Mouse (Mus musculus) CH12.LX (cell line): ENCODE measurements around the gene Smad9. TPM values are rescaled to one million over a fixed set of nuclear protein-coding genes. Genes with fewer than 3 reads are reported as not detected.
A peak's percentile ranks its signal among the peaks of the same experiment; 100 is the strongest.

ENCODE experiments used
- DNase-seq: peaks from one replicate; pipeline ENCODE4 v3.0.0-alpha.2; 2013; ENCODE audit errors: extremely low read depth
- H3K27ac ChIP-seq: 2 replicates; pipeline ENCODE4 v1.5.1; 2012; ENCODE audit warnings: low read depth, mild to moderate bottlenecking, control low read depth, moderate library complexity; ENCODE audit not compliant: insufficient read depth
- H3K27me3 ChIP-seq: replicated peaks from 2 replicates; pipeline ENCODE3; 2012; ENCODE audit warnings: inconsistent platforms
- H3K36me3 ChIP-seq, 2 experiments: replicated peaks in 1 of 2; 2 replicates each; pipeline versions ENCODE3 to v1.6.1; 2012; ENCODE audit warnings: inconsistent platforms in 1 of 2, low read length in 1 of 2, mild to moderate bottlenecking in 1 of 2, mixed read lengths in 1 of 2, moderate library complexity in 1 of 2; ENCODE audit not compliant: control insufficient read depth in 1 of 2, insufficient read depth in 1 of 2
- H3K4me1 ChIP-seq, 2 experiments: 2 replicates each; pipeline ENCODE4 v1.6.1; 2012; ENCODE audit warnings: inconsistent platforms in 1 of 2, moderate library complexity in 1 of 2; ENCODE audit not compliant: insufficient read depth in 2 of 2, control insufficient read depth in 1 of 2
- H3K4me2 ChIP-seq: 2 replicates; pipeline ENCODE4 v1.6.1; 2012; ENCODE audit warnings: low read depth, mild to moderate bottlenecking, control low read depth; ENCODE audit not compliant: poor library complexity, insufficient read depth, severe bottlenecking
- H3K4me3 ChIP-seq, 3 experiments: fragments of 150-350 bp in 1 of 3; sonication (generic) in 1 of 3; replicated peaks in 1 of 3; 2 replicates each; pipeline versions ENCODE3 to v1.5.1; 2011 to 2012; ENCODE audit warnings: low read depth in 2 of 3, low read length in 2 of 3, mild to moderate bottlenecking in 2 of 3, moderate library complexity in 2 of 3, control low read depth in 1 of 3, improper control_type of control experiment in 1 of 3, inconsistent platforms in 1 of 3, mixed read lengths in 1 of 3; ENCODE audit not compliant: poor library complexity in 1 of 3
- H3K79me2 ChIP-seq: replicated peaks from 2 replicates; pipeline ENCODE4 v1.6.1; 2012; ENCODE audit warnings: mild to moderate bottlenecking, moderate library complexity; ENCODE audit not compliant: control insufficient read depth, poor library complexity, insufficient read depth, severe bottlenecking; ENCODE audit errors: extremely low read depth
- H3K9ac ChIP-seq: 2 replicates; pipeline ENCODE4 v1.6.1; 2012; ENCODE audit warnings: low read depth, mild to moderate bottlenecking, control low read depth, moderate library complexity; ENCODE audit not compliant: insufficient read depth
- H3K9me3 ChIP-seq: replicated peaks from 2 replicates; pipeline ENCODE3; 2012; ENCODE audit warnings: low read length, inconsistent platforms, mixed read lengths
- BHLHE40 ChIP-seq: IDR thresholded peaks from 2 replicates; pipeline ENCODE4 v1.6.1; 2011; ENCODE audit warnings: mild to moderate bottlenecking, low read depth, low read length, improper control_type of control experiment
- CHD1 ChIP-seq: IDR thresholded peaks from 2 replicates; pipeline ENCODE4 v1.6.1; 2012; ENCODE audit warnings: low read depth, low read length, improper control_type of control experiment, inconsistent platforms
- CHD2 ChIP-seq: IDR thresholded peaks from 2 replicates; pipeline ENCODE4 v1.6.1; 2011; ENCODE audit warnings: low read length, improper control_type of control experiment
- EP300 ChIP-seq: IDR thresholded peaks from 2 replicates; pipeline ENCODE4 v1.6.1; 2011; ENCODE audit warnings: low read length, improper control_type of control experiment
- ETS1 ChIP-seq: conservative IDR thresholded peaks from 2 replicates; pipeline ENCODE4 v1.6.1; 2012; ENCODE audit warnings: low read depth, mild to moderate bottlenecking, inconsistent platforms, low read length, improper control_type of control experiment, moderate library complexity
- HCFC1 ChIP-seq: IDR thresholded peaks from 2 replicates; pipeline ENCODE4 v1.6.1; 2012; ENCODE audit warnings: low read depth, mild to moderate bottlenecking, inconsistent platforms, low read length, improper control_type of control experiment
- JUN ChIP-seq: IDR thresholded peaks from 2 replicates; pipeline ENCODE4 v1.6.1; 2011; ENCODE audit warnings: low read depth, mild to moderate bottlenecking, low read length, improper control_type of control experiment, moderate library complexity; ENCODE audit not compliant: insufficient read depth
- JUND ChIP-seq: conservative IDR thresholded peaks from 2 replicates; pipeline ENCODE4 v1.6.1; 2011; ENCODE audit warnings: low read depth, low read length, improper control_type of control experiment
- KAT2A ChIP-seq: IDR thresholded peaks from 2 replicates; pipeline ENCODE4 v1.6.1; 2012; ENCODE audit warnings: low read length, improper control_type of control experiment, inconsistent platforms; ENCODE audit not compliant: insufficient replicate concordance
- MAFK ChIP-seq: IDR thresholded peaks from 2 replicates; pipeline ENCODE4 v1.6.1; 2011; ENCODE audit warnings: low read length, improper control_type of control experiment; ENCODE audit not compliant: insufficient replicate concordance
- MAX ChIP-seq: IDR thresholded peaks from 2 replicates; pipeline ENCODE4 v1.6.1; 2011; ENCODE audit warnings: low read length, improper control_type of control experiment
- MAZ ChIP-seq: IDR thresholded peaks from 2 replicates; pipeline ENCODE4 v1.6.1; 2012; ENCODE audit warnings: low read depth, mild to moderate bottlenecking, inconsistent platforms, low read length, improper control_type of control experiment, moderate library complexity
- MEF2A ChIP-seq: IDR thresholded peaks from 2 replicates; pipeline ENCODE4 v1.6.1; 2014; ENCODE audit warnings: low read depth, mild to moderate bottlenecking, inconsistent platforms, low read length, improper control_type of control experiment, borderline replicate concordance
- MXI1 ChIP-seq: IDR thresholded peaks from 2 replicates; pipeline ENCODE4 v1.6.1; 2011; ENCODE audit warnings: mild to moderate bottlenecking, low read depth, low read length, improper control_type of control experiment
- MYC ChIP-seq: IDR thresholded peaks from 2 replicates; pipeline ENCODE4 v1.6.1; 2011; ENCODE audit warnings: low read depth, mild to moderate bottlenecking, improper control_type of control experiment, low read length
- NRF1 ChIP-seq: IDR thresholded peaks from 2 replicates; pipeline ENCODE4 v1.6.1; 2014; ENCODE audit warnings: low read depth, mild to moderate bottlenecking, inconsistent platforms, low read length, improper control_type of control experiment, moderate library complexity
- PAX5 ChIP-seq: IDR thresholded peaks from 2 replicates; pipeline ENCODE4 v1.6.1; 2012; ENCODE audit warnings: low read length, inconsistent platforms, mixed read lengths
- POLR2A ChIP-seq: IDR thresholded peaks from 2 replicates; pipeline ENCODE4 v1.6.1; 2011; ENCODE audit warnings: low read depth, mild to moderate bottlenecking, improper control_type of control experiment, low read length
- POLR2AphosphoS2 ChIP-seq: IDR thresholded peaks from 2 replicates; pipeline ENCODE4 v1.6.1; 2011; ENCODE audit warnings: low read depth, low read length, improper control_type of control experiment
- RAD21 ChIP-seq: IDR thresholded peaks from 2 replicates; pipeline ENCODE4 v1.6.1; 2011; ENCODE audit warnings: low read depth, mild to moderate bottlenecking, low read length, improper control_type of control experiment, moderate library complexity
- RCOR1 ChIP-seq: conservative IDR thresholded peaks from 2 replicates; pipeline ENCODE4 v1.6.1; 2012; ENCODE audit warnings: low read depth, mild to moderate bottlenecking, inconsistent platforms, low read length, improper control_type of control experiment
- SIN3A ChIP-seq: IDR thresholded peaks from 2 replicates; pipeline ENCODE4 v1.6.1; 2012; ENCODE audit warnings: low read length, improper control_type of control experiment, inconsistent platforms
- SMC3 ChIP-seq: IDR thresholded peaks from 2 replicates; pipeline ENCODE4 v1.6.1; 2011; ENCODE audit warnings: low read depth, low read length, improper control_type of control experiment
- TBP ChIP-seq: conservative IDR thresholded peaks from 2 replicates; pipeline ENCODE4 v1.6.1; 2011; ENCODE audit warnings: low read depth, low read length, improper control_type of control experiment
- TCF12 ChIP-seq: IDR thresholded peaks from 2 replicates; pipeline ENCODE4 v1.6.1; 2014; ENCODE audit warnings: low read depth, mild to moderate bottlenecking, inconsistent platforms, low read length, improper control_type of control experiment
- UBTF ChIP-seq: IDR thresholded peaks from 2 replicates; pipeline ENCODE4 v1.6.1; 2012; ENCODE audit warnings: low read depth, mild to moderate bottlenecking, inconsistent platforms, low read length, improper control_type of control experiment, moderate library complexity
- ZC3H11A ChIP-seq: IDR thresholded peaks from 2 replicates; pipeline ENCODE4 v1.6.1; 2012; ENCODE audit warnings: low read depth, mild to moderate bottlenecking, inconsistent platforms, low read length, improper control_type of control experiment
- ZKSCAN1 ChIP-seq: IDR thresholded peaks from 2 replicates; pipeline ENCODE4 v1.6.1; 2012; ENCODE audit warnings: low read depth, inconsistent platforms, low read length, improper control_type of control experiment, borderline replicate concordance
- ZMIZ1 ChIP-seq: IDR thresholded peaks from 2 replicates; pipeline ENCODE4 v1.6.1; 2012; ENCODE audit warnings: low read depth, mild to moderate bottlenecking, inconsistent platforms, low read length, improper control_type of control experiment
- ZNF384 ChIP-seq: IDR thresholded peaks from 2 replicates; pipeline ENCODE4 v1.6.1; 2012; ENCODE audit warnings: low read depth, low read length, improper control_type of control experiment, inconsistent platforms
- dilution Hi-C: fragments of 300-500 bp; cut with MboI; formaldehyde crosslinking; loops from 2 replicates; pipeline ENCODE4 v1.14.3; 2020; ENCODE audit warnings: low sequenced_read_pairs; ENCODE audit not compliant: extremely low pct_unique_long_range_greater_than_20kb, extremely low pct_ligation_motif_present
- in situ Hi-C: fragments of 300-500 bp; cut with MboI; formaldehyde crosslinking; loops from 3 replicates; pipeline ENCODE4 v1.14.3; 2019; ENCODE audit warnings: low sequenced_read_pairs, low pct_ligation_motif_present, low pct_unique_long_range_greater_than_20kb, mixed read lengths
- polyA plus RNA-seq: library from polyadenylated mRNA; unstranded; fragments of >175 nt; gene quantifications from 2 replicates; pipeline ENCODE4 v1.2.1, GENCODE M21; 2012; ENCODE audit warnings: low read depth; ENCODE audit not compliant: insufficient read length
- total RNA-seq, 2 experiments: library from RNA; depleted of rRNA; stranded (reverse); fragments of 300-350 nt in 1 of 2; fragments of >200 nt in 1 of 2; gene quantifications; 2 replicates each; pipeline ENCODE4 v1.2.3; 2012 to 2014

Smad9 gene
- total RNA-seq (2012; rRNA removed) (0.08 and 0.13 TPM in 2 replicates), total RNA-seq (2014; rRNA removed) (0.20 and 0.22 TPM in 2 replicates), polyA plus RNA-seq (0.23 TPM in 2 replicates)

DNA sequence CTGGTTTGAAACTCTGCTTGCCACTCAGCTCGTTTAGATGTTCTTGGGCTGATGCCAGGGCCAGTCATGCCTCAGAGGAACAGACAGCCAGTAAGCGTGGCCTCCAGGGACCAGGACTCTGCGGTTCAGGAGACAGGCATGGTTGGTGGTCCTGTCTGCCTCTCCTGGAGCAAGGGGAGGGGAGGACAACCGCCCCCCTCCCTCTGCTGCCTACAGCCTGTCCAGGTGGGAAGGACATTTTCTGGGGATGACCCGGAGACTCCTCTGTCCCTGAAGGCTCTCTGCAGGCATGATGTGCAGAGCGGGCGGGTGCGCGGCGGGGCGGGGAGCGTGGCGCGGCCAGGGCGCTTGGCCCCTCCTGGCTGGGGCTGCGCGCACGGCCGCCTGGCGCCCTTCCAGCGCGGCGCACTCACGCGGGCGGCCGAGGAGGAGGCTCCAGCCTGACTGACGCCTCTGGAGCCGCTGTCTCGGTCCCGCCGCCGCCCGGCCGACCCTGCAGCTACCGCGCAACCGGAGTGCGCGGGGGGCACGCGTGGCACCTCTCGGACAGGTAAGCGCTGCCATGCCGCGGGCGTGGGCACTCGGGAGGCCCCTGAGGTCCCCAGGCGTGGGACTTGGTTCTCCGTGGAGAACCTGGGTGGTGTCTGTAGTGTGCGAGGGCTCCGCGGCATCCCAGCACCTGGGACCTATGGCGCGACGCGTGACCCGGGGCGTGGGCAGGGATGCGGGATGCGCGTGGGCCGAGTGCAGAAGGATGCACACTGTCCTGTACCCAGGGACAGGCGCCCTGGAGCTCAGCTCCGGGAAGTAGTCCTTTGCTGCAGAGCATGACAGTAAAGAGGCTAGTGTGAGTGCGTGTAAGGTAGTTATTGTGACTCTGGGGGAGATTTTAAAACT is at the start of gene Smad9:
Gene Smad9 (plus strand): TSS at position 438 of the 897 bp plus-strand sequence.
- H3K36me3 ChIP-seq, result peaks cover 6 to 20% of the 10 kb centered on the region in 2 experiments
- no peaks in the 10 kb centered on the region for H3K27me3 ChIP-seq
- in situ Hi-C loops, result no loop called here
- DNase-seq, result no peak
- peaks cover 9 to 22% of the 10 kb centered on the region in 2 experiments for H3K4me1 ChIP-seq
- H3K4me2 ChIP-seq, result no peak within 1 kb of the TSS
- dilution Hi-C loops, result no loop called here
- TF ChIP-seq MEF2A (no peak), CHD2 (no peak), ETS1 (no peak), CHD1 (no peak), EP300 (no peak), BHLHE40 (no peak), RCOR1 (no peak), ZMIZ1 (no peak), POLR2A (no peak), SIN3A (no peak), ZKSCAN1 (no peak), UBTF (no peak), MAZ (no peak), ZNF384 (no peak), TBP (no peak), JUND (no peak)
- H3K9ac ChIP-seq, result no peak within 1 kb of the TSS
- no peaks in the 10 kb centered on the region for H3K79me2 ChIP-seq
- H3K4me3 ChIP-seq, result no peak within 1 kb of the TSS
- peaks cover 10% of the 10 kb centered on the region for H3K9me3 ChIP-seq
- no peak within 1 kb of the TSS for H3K27ac ChIP-seq

GRCm38 (mm10) chr3:54708972-54709371 is 46.4 kb upstream of the Smad9 start:
- dilution Hi-C loops (no loop called here), in situ Hi-C loops (no loop called here)
- peak overlapping the region; percentile 47 for H3K4me2 ChIP-seq
- 0 out of 2 replicates have a peak, but pooled peaks cover 12% of the 10 kb centered on the region for H3K79me2 ChIP-seq
- H3K9me3 ChIP-seq, result no peaks in the 10 kb centered on the region
- DNase-seq, result peak; percentile 89
- peaks cover 3 to 22% of the 10 kb centered on the region in 2 experiments; a peak in 3 of 4 replicates for H3K4me1 ChIP-seq
- no peaks in the 10 kb centered on the region for H3K27me3 ChIP-seq
- H3K36me3 ChIP-seq, result peaks cover 59 to 86% of the 10 kb centered on the region in 2 experiments
- 0 out of 2 replicates have a peak overlapping the region, but pooled peaks have one; percentile 7 for H3K9ac ChIP-seq
- peak overlapping the region; percentile 77 for H3K27ac ChIP-seq
- no peak overlapping the region for H3K4me3 ChIP-seq
- TF ChIP-seq MAX, result peak; percentile 9; the same call in 1 of the 2 replicates
- TF ChIP-seq POLR2AphosphoS2, result no peak
- no peak for TF ChIP-seq MAFK
- peak; percentile 59 for TF ChIP-seq BHLHE40
- no peak for TF ChIP-seq RAD21
- TF ChIP-seq ZKSCAN1, result no peak
- no peak for TF ChIP-seq ZNF384
- peak; percentile 94 for TF ChIP-seq JUN
- no peak for TF ChIP-seq TBP
- no peak; the same call in 1 of the 2 replicates for TF ChIP-seq TCF12
- TF ChIP-seq MYC, result peak; percentile 56; the same call in 1 of the 2 replicates
- TF ChIP-seq PAX5, result no peak
- TF ChIP-seq KAT2A, result no peak
- no peak for TF ChIP-seq HCFC1
- no peak for TF ChIP-seq MAZ
- peak; percentile 40; the same call in 1 of the 2 replicates for TF ChIP-seq CHD2
- peak; percentile 76; the same call in 1 of the 2 replicates for TF ChIP-seq MXI1
- TF ChIP-seq SMC3, result no peak
- no peak for TF ChIP-seq NRF1
- TF ChIP-seq POLR2A, result no peak; the same call in 1 of the 2 replicates
- TF ChIP-seq CHD1, result no peak
- TF ChIP-seq ZC3H11A, result no peak
- peak; percentile 93 for TF ChIP-seq SIN3A
